Mouse (Mus musculus) bone marrow, adult 2 months (tissue): Measurements from ENCODE around the gene Acat3.

Experiments used
- CTCF ChIP-seq: fragments of 200-500 bp; IDR thresholded peaks from 2 replicates; pipeline ENCODE4 v1.5.1; 2011; ENCODE audit warnings: low read length, control low read depth; ENCODE audit not compliant: control insufficient read depth, insufficient read depth
- POLR2A ChIP-seq: fragments of 200-500 bp; IDR thresholded peaks from 2 replicates; pipeline ENCODE4 v1.6.1; 2011; ENCODE audit warnings: low read depth, mild to moderate bottlenecking, control low read depth, low read length, borderline replicate concordance; ENCODE audit not compliant: control insufficient read depth

- TF ChIP-seq CTCF, result no peak
- TF ChIP-seq POLR2A, result no peak
These were observed 4.7 kb downstream of the Acat3 start for GRCm38 (mm10) chr17:12935719-12936118.
